Mouse (Mus musculus) C2C12 (cell line): ENCODE measurements around the gene Emcn.

Source experiments
- CTCF ChIP-seq: IDR thresholded peaks from one replicate; pipeline ENCODE4 v1.5.1; 2011; ENCODE audit not compliant: control insufficient read depth, insufficient read depth, insufficient read length
- MAX ChIP-seq: IDR thresholded peaks from one replicate; pipeline ENCODE4 v1.6.1; 2011; ENCODE audit warnings: mild to moderate bottlenecking, control low read depth
- MYOD1 ChIP-seq: IDR thresholded peaks from one replicate; pipeline ENCODE4 v1.6.1; 2011; ENCODE audit warnings: low read depth; ENCODE audit not compliant: control insufficient read depth, insufficient read length

DNA sequence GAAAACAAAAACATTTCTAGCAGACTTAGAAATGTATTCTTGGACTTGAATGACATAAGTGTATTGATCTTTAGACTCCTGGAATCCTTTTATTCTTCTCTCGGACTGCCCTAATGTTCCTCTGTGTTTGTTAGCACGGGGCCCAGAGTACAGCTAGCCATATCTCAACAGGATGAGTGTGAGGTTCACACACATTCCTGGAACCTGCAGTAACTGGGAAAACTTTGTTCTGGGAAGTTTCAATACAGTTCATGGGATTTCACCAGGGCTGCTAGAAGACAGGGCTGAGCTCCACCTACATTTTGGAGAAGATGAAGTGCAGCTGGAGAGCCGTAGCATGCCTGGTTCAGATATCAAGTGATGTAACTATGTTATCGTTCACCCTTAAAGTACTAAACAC is 38.1 kb upstream of the Emcn start:
- TF ChIP-seq CTCF (no peak), MYOD1 (no peak), MAX (no peak)
